Mouse (Mus musculus) gastrocnemius, postnatal 4 days (tissue): ENCODE results near the gene Drg1. TPM values are rescaled to one million over a fixed set of nuclear protein-coding genes. Genes with fewer than 3 reads are reported as not detected.
"Not testable (repeated sequence)": the region's sequence is repeated elsewhere in the genome, so short reads cannot be mapped to it uniquely, and the experiment has no call there.

ENCODE experiments used
- DNase-seq, 2 experiments: peaks; one replicate each; pipeline ENCODE4 v3.0.0; 2021 to 2022; ENCODE audit warnings: low spot score in 2 of 2, mixed read lengths in 2 of 2
- total RNA-seq, 2 experiments: library from RNA; stranded (reverse); gene quantifications; 2 replicates each; pipeline ENCODE4 v1.2.3; 2021

Gene Drg1
- total RNA-seq, 2 experiments from 2014 or later, result 63.9 to 64.1 TPM

- peak; percentile 46 to 49 for DNase-seq
Observed at GRCm38 (mm10) chr11:3169042-3169441, 97.2 kb downstream of the Drg1 start.

GRCm38 (mm10) chr11:3167571-3168001, 98.6 kb downstream of the Drg1 start:
- DNase-seq, result peak; percentile 74 to 75

GRCm38 (mm10) chr11:3167129-3167528, 99.1 kb downstream of the Drg1 start:
- DNase-seq, result peak in 1 of 2 experiments; percentile 32

GRCm38 (mm10) chr11:3166321-3166720, 99.9 kb downstream of the Drg1 start:
- DNase-seq, result peak; percentile 10 to 26

GRCm38 (mm10) chr11:3165210-3165782, 100.9 kb downstream of the Drg1 start:
- not testable (repeated sequence) for DNase-seq

GRCm38 (mm10) chr11:3163661-3164060, 102.6 kb downstream of the Drg1 start:
- not testable (repeated sequence) for DNase-seq

GRCm38 (mm10) chr11:3163122-3163521, 103.1 kb downstream of the Drg1 start:
- DNase-seq, result peak; percentile 64 to 76

- peak; percentile 80 to 83 for DNase-seq
Observed at GRCm38 (mm10) chr11:3162236-3162897, 103.8 kb downstream of the Drg1 start.

- peak; percentile 77 to 88 for DNase-seq
Observed at GRCm38 (mm10) chr11:3161370-3161769, 104.8 kb downstream of the Drg1 start.

GRCm38 (mm10) chr11:3158800-3159199, 107.4 kb downstream of the Drg1 start:
- DNase-seq, result peak in 1 of 2 experiments; percentile 34

- DNase-seq, result peak; percentile 36 to 38
Observed at GRCm38 (mm10) chr11:3157996-3158395, 108.2 kb downstream of the Drg1 start.

GRCm38 (mm10) chr11:3156991-3157390, 109.2 kb downstream of the Drg1 start:
- not testable (repeated sequence) for DNase-seq

- peak; percentile 82 to 84 for DNase-seq
Observed at GRCm38 (mm10) chr11:3153666-3154397, 112.4 kb downstream of the Drg1 start.

- peak; percentile 43 to 58 for DNase-seq
Observed at GRCm38 (mm10) chr11:3151358-3151757, 114.9 kb downstream of the Drg1 start.

GRCm38 (mm10) chr11:3150677-3151003, 115.6 kb downstream of the Drg1 start:
- DNase-seq, result not testable (repeated sequence)

- DNase-seq, result peak; percentile 79 to 90
Observed at GRCm38 (mm10) chr11:3150003-3150676, 116.1 kb downstream of the Drg1 start.

- not testable (repeated sequence) for DNase-seq
Observed at GRCm38 (mm10) chr11:3149471-3149870, 116.7 kb downstream of the Drg1 start.

GRCm38 (mm10) chr11:3146806-3147205, 119.4 kb downstream of the Drg1 start:
- not testable (repeated sequence) for DNase-seq

- peak; percentile 42 to 54 for DNase-seq
Observed at GRCm38 (mm10) chr11:3145359-3146165, 120.7 kb downstream of the Drg1 start.

GRCm38 (mm10) chr11:3143984-3144383, 122.2 kb downstream of the Drg1 start:
- not testable (repeated sequence) for DNase-seq

- peak; percentile 93 to 99 for DNase-seq
Observed at GRCm38 (mm10) chr11:3142413-3142812, 123.8 kb downstream of the Drg1 start.
